Mouse (Mus musculus): Measurements from ENCODE around the gene Focad. TPM values are rescaled to one million over a fixed set of nuclear protein-coding genes. Genes with fewer than 3 reads are reported as not detected.

Focad gene
- polyA plus RNA-seq, 1 experiment, result 42.1 TPM

GRCm38 (mm10) chr4:88308342-88309116 lies 214.1 kb downstream of the Focad start:
- Histone ChIP-seq H3K27ac (ENCODE audit: insufficient read depth, low read length) (no peak overlapping the region), H3K4me3 (ENCODE audit: insufficient read depth, low read length) (no peak overlapping the region), H3K4me1 (ENCODE audit: control insufficient read depth, insufficient read depth, low read length) (no peaks in the 10 kb centered on the region)
- TF ChIP-seq CTCF (IDR thresholded peaks at IDR 0.05; ENCODE audit: extremely low read depth, insufficient read depth, low read length), result no peak

GRCm38 (mm10) chr4:88309676-88310075 lies 215.2 kb downstream of the Focad start:
- no peaks in the 10 kb centered on the region for H3K4me1 ChIP-seq (ENCODE audit: control insufficient read depth, insufficient read depth, low read length)
- no peak overlapping the region for H3K27ac ChIP-seq (ENCODE audit: insufficient read depth, low read length)
- no peak overlapping the region for H3K4me3 ChIP-seq (ENCODE audit: insufficient read depth, low read length)
- TF ChIP-seq CTCF (IDR thresholded peaks at IDR 0.05; ENCODE audit: extremely low read depth, insufficient read depth, low read length) (peak; percentile 48), POLR2A (IDR thresholded peaks at IDR 0.05; ENCODE audit: extremely low read depth, insufficient read depth, low read length) (no peak)

- TF ChIP-seq CTCF (IDR thresholded peaks at IDR 0.05; ENCODE audit: extremely low read depth, insufficient read depth, low read length), result no peak
- TF ChIP-seq POLR2A (IDR thresholded peaks at IDR 0.05; ENCODE audit: extremely low read depth, insufficient read depth, low read length), result no peak
- no peak overlapping the region for H3K4me3 ChIP-seq (ENCODE audit: insufficient read depth, low read length)
- no peaks in the 10 kb centered on the region for H3K4me1 ChIP-seq (ENCODE audit: control insufficient read depth, insufficient read depth, low read length)
- no peak overlapping the region for H3K27ac ChIP-seq (ENCODE audit: insufficient read depth, low read length)
Measured at GRCm38 (mm10) chr4:88314898-88315297, 220.5 kb downstream of the Focad start.

GRCm38 (mm10) chr4:88320067-88320466 lies 225.6 kb downstream of the Focad start:
- H3K4me3 ChIP-seq (ENCODE audit: insufficient read depth, low read length), result no peak overlapping the region
- TF ChIP-seq CTCF (IDR thresholded peaks at IDR 0.05; ENCODE audit: extremely low read depth, insufficient read depth, low read length) (no peak), POLR2A (IDR thresholded peaks at IDR 0.05; ENCODE audit: extremely low read depth, insufficient read depth, low read length) (no peak)
- no peak overlapping the region for H3K27ac ChIP-seq (ENCODE audit: insufficient read depth, low read length)
- no peaks in the 10 kb centered on the region for H3K4me1 ChIP-seq (ENCODE audit: control insufficient read depth, insufficient read depth, low read length)

GRCm38 (mm10) chr4:88325392-88325791 lies 231.0 kb downstream of the Focad start:
- Histone ChIP-seq H3K27ac (ENCODE audit: insufficient read depth, low read length) (no peak overlapping the region), H3K4me3 (ENCODE audit: insufficient read depth, low read length) (no peak overlapping the region), H3K4me1 (ENCODE audit: control insufficient read depth, insufficient read depth, low read length) (no peaks in the 10 kb centered on the region)
- no peak for TF ChIP-seq POLR2A (IDR thresholded peaks at IDR 0.05; ENCODE audit: extremely low read depth, insufficient read depth, low read length)
- no peak for TF ChIP-seq CTCF (IDR thresholded peaks at IDR 0.05; ENCODE audit: extremely low read depth, insufficient read depth, low read length)

GRCm38 (mm10) chr4:88334533-88334932 lies 240.1 kb downstream of the Focad start:
- Histone ChIP-seq H3K4me1 (ENCODE audit: control insufficient read depth, insufficient read depth, low read length) (no peaks in the 10 kb centered on the region), H3K4me3 (ENCODE audit: insufficient read depth, low read length) (no peak overlapping the region), H3K27ac (ENCODE audit: insufficient read depth, low read length) (no peak overlapping the region)
- no peak for TF ChIP-seq CTCF (IDR thresholded peaks at IDR 0.05; ENCODE audit: extremely low read depth, insufficient read depth, low read length)
- no peak for TF ChIP-seq POLR2A (IDR thresholded peaks at IDR 0.05; ENCODE audit: extremely low read depth, insufficient read depth, low read length)

GRCm38 (mm10) chr4:88336753-88337152 lies 242.3 kb downstream of the Focad start:
- H3K27ac ChIP-seq (ENCODE audit: insufficient read depth, low read length), result no peak overlapping the region
- TF ChIP-seq POLR2A (IDR thresholded peaks at IDR 0.05; ENCODE audit: extremely low read depth, insufficient read depth, low read length) (no peak), CTCF (IDR thresholded peaks at IDR 0.05; ENCODE audit: extremely low read depth, insufficient read depth, low read length) (no peak)
- H3K4me3 ChIP-seq (ENCODE audit: insufficient read depth, low read length), result no peak overlapping the region
- no peaks in the 10 kb centered on the region for H3K4me1 ChIP-seq (ENCODE audit: control insufficient read depth, insufficient read depth, low read length)

GRCm38 (mm10) chr4:88337365-88337764 lies 242.9 kb downstream of the Focad start:
- H3K4me1 ChIP-seq (ENCODE audit: control insufficient read depth, insufficient read depth, low read length), result no peaks in the 10 kb centered on the region
- H3K4me3 ChIP-seq (ENCODE audit: insufficient read depth, low read length), result no peak overlapping the region
- TF ChIP-seq CTCF (IDR thresholded peaks at IDR 0.05; ENCODE audit: extremely low read depth, insufficient read depth, low read length) (no peak), POLR2A (IDR thresholded peaks at IDR 0.05; ENCODE audit: extremely low read depth, insufficient read depth, low read length) (no peak)
- H3K27ac ChIP-seq (ENCODE audit: insufficient read depth, low read length), result no peak overlapping the region

- no peak overlapping the region for H3K4me3 ChIP-seq (ENCODE audit: insufficient read depth, low read length)
- TF ChIP-seq CTCF (IDR thresholded peaks at IDR 0.05; ENCODE audit: extremely low read depth, insufficient read depth, low read length) (no peak), POLR2A (IDR thresholded peaks at IDR 0.05; ENCODE audit: extremely low read depth, insufficient read depth, low read length) (no peak)
- no peak overlapping the region for H3K27ac ChIP-seq (ENCODE audit: insufficient read depth, low read length)
- no peaks in the 10 kb centered on the region for H3K4me1 ChIP-seq (ENCODE audit: control insufficient read depth, insufficient read depth, low read length)
Measured at GRCm38 (mm10) chr4:88338130-88338529, 243.7 kb downstream of the Focad start.

GRCm38 (mm10) chr4:88344468-88344867 lies 250.0 kb downstream of the Focad start:
- no peak overlapping the region for H3K4me3 ChIP-seq (ENCODE audit: insufficient read depth, low read length)
- H3K27ac ChIP-seq (ENCODE audit: insufficient read depth, low read length), result no peak overlapping the region
- peaks cover 2% of the 10 kb centered on the region; the same call in 1 of the 2 replicates for H3K4me1 ChIP-seq (ENCODE audit: control insufficient read depth, insufficient read depth, low read length)
- TF ChIP-seq CTCF (IDR thresholded peaks at IDR 0.05; ENCODE audit: extremely low read depth, insufficient read depth, low read length) (no peak), POLR2A (IDR thresholded peaks at IDR 0.05; ENCODE audit: extremely low read depth, insufficient read depth, low read length) (no peak)
